Mouse (Mus musculus) testis, postnatal 10 days (tissue): Measurements from ENCODE around the gene Efhd2.

Source experiments
- DNase-seq: peaks from one replicate; pipeline ENCODE4 v3.0.0; 2021; ENCODE audit warnings: low spot score

Efhd2 gene

DNA sequence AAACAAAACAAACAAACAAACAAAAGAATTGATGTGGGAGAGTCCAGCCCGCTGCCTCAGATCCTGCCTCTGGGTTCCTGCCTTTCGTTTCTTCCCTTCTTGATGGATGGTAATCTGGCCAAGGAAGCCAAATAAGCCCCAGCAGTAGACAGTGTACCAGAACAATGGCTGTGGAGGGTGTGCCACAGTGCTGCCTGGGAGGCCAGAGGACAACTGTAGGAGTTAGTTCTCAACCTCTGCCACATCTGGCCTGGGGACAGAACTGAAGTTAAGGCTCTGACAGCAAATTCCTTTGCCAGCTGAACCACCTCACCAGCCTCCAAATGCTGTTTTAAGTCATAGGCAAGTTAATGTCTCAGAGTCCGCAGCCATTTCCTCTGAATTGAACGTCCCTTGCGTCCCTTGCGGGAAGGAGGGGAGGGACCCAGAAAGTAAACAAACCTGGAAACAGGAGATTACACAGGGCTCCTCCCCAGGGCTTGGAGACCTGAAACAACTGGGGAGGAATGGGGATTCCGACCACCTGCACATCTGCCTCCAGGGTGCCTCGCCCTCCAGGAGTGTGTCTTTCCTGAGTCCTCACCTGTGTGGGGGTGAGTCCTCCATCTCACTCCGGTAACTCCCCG, 6.7 kb upstream of the Efhd2 start:
- DNase-seq: no peak

DNA sequence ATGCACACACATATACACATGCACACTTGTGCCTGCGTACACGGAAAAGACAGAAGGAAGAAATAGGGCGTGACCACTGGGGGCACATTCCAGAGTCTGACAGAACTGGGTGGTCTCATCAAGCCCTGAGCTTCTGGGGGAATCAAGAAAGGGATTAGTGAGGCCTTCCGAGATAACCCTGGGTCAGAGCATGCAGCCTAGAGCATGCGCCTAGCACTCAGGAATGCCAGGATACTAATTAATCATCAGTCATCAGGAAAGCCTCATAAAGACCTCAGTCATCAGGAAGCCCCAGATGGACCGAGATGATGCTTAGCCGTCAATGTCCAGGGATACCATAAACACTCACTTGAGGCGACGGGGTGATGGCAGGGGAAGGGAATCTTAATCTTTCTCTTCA, 5.2 kb upstream of the Efhd2 start:
- no peak for DNase-seq

DNA sequence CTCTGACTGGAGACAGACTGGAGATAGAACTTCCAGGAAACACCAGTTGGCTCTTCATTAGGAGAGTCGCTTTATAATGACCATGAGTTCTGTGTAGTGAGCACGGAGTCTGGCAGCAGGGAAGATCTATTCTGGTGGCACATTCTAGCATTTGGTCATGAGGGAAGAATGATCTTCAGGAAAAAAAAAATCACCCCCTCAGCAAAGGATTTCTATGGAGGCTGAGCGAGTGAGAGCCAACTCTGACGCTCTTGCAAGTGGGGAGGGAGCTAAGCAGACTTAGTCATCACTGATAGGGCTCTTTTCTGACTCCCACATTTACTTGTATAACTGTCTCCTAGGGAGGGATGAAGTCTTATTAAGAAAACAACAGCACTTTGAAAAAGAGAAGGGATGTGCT, 4.4 kb upstream of the Efhd2 start:
- no peak for DNase-seq

DNA sequence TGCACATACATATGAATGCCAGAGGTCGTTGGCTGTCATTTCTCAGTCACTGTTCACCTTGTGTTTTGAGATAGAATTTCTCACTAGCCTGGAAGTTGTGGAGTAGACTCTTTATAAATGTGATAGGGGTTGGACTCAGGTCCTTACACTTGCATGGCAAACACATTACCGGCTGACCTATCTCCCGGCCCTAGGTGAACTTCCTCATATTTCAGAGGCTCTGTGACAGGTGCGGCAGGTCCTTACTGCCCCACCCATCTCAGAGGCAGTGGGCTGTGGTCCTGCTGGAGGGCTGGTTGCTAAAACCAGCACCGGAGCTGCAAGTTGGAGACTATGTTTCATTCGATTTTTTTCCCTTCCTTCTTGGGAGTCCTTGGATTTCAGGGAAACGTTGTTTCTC, 3.9 kb upstream of the Efhd2 start:
- DNase-seq: no peak

DNA sequence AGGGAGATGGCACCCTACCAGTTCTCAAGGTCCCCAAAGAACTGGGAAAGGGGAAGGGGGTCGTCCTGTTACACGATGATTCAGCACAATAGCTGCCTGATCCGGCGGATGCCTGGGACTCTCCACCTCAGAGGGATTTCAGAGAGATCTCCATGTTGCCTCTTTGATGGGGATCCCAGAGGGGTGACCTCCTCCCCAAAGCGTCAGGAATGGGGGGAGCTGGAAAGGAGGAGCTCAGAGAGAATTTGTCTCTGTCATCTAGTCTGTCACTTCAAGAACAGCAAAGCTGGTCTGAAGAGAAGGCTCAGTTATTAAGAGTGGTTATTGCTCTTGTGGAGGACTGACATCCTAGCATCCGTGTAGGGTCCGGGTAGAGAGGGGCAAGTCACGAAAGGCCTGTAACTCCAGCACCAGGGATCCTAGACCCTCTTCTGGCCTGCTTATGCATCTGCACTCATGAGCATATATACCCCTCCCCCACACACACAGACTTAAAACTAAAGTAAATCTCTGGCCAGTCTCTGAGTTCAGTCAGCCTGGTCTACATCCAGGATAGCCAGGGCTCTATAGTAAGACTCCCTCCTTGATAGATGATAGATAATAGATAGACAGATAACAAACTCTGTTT, 875 bp upstream of the Efhd2 start:
- no peak for DNase-seq

DNA sequence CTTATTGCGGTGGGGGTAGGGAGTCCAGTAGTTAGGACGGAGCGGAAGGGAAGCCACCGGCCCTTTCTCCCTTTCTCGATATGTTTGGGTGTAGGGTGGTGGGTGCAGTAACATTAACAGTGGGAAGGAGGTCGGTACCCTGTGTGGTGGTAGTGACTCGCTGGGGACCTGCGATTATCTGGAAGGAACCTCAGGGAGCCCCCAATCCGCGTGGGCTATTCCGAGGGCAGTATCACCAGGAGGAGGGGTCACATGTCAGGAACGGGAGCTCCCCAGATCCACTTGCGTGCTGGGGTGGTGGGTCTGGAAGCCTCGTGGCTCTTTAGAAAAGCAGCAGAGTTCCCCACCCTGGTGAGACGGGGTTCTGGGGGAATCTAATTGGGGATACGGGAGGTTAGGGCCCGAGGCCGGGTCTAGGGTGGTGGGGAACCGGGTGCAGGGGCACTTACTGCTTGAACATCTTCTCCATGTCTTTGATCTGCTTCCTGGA, 564 bp downstream of the Efhd2 start:
- no peak for DNase-seq

DNA sequence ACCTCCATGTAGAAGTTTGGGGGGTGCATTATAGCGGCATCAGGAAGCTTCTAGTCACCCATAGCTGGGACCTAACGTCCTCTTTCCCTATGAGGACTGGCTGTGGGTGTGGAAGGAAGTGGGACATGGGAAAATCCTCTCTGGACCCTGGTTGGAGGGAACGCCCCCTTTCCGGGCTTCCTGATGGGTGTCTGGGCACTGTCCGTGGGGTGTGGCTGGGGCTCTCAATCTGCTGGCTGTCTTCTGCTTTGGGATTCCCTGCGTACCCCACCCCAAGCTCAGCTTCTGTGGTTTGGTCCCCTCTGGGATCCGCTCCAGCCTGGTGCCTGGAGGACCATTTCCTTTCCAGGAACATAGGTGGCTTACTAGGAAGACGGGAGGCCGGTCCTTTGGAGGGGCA, 1.7 kb downstream of the Efhd2 start:
- DNase-seq: peak; percentile 46

DNA sequence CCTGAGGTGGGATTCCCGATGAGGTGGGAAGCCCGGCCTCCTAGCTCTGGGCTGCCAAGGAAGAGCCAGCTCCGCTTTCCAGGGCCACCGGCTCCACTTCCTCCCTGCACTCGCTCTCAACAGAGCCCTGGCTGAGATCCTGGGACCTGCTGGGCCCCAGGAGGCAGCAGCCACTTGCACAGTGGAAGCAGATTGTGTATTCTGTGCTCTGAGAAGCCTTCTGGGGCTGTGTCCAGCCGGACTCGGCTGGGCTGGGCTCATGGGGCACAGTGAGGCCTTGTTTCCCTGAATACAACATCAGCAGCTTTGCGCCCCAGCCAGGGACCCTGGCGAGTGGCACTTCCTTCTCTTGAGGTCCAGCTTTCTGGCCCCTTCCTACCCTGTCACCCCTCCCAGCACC, 2.8 kb downstream of the Efhd2 start:
- DNase-seq: no peak

DNA sequence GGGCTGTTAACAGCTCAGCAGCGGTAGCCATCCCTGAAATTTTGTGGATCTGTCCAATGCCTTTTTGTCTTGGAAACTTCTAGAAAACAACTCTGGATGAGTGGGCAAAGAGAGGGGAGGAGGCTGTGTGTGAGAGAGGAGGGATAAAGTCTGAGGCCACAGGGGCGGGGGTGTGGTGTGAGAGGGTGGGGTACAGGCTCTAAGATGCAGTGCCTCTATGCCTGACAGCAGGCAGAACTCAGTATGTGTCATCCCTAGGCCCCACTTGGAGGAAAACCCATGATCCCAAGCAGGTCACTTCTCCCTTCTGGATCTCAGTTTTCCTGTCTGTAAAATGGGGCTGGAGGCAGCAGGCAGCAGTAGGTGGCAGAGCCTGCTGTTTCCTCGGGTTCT, 3.4 kb downstream of the Efhd2 start:
- DNase-seq: no peak

DNA sequence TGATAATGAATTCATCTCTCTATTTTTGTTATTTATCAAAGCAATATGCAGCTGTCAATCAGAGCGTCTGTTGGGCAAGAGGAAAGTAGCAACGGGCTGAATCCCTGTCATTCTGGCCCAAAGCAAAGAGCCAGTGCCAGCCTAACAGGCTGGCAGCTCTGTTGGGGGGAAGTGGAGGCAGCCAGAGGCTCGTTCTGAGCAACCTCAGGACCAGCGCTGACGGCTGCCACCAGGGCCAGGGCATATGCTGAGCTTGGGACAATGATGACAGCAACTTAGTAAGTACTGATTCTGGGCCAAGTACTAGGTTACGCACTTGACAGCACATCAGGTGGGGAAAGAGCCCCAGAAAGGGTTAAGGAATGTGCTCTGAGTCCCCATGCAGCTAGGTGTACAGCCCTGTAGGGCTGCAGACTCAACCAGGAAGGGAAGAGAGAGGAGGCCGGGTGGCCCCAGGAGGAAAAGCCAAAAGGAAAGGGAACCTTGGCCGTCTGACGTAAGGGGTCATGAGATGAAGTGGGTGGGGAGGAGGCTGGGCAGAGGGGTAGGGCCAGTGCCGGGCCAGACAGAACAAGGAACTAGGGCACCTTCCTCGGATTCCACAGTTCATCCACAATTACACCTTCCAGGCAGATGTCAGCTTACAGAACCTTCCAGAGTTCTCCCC, 3.9 kb downstream of the Efhd2 start:
- DNase-seq: peak; percentile 50

DNA sequence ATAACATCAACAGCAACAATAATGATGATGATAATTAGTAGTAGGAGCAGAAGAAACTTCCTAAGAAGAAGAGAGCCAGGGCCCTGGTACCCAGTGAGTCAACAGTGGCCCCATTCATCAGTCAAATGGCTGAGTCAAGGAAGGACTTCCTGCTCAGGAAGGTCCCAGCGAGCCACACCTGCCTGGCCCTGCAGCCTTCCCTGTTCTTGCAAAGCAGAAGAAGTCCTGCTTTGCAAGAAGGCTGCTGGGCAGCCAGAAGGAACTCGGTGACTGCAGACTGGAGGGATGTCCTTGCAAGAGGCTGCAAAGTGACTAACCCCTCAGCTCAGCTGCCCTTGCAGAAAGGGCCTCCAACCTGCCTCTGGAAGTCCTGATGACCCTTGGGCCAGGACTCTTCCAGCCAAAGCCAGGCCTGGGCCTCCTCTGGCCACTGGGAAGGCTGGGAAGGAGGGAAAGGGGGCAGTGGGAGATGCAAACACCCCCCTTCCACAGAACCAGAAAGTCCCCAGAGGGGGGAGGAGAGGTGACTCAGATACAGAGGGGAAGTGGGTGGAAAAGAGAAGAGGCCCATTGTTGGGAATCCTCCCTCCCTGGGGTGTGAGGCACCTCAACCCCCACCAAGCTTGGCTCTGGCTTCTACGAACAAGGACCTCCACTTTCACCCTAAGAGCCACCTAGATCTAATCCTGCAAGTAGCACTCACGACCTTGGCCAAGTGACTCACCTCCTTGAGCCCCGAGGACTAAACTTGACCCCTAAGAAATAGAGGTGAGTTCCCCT, 5.1 kb downstream of the Efhd2 start:
- DNase-seq: peak; percentile 41

DNA sequence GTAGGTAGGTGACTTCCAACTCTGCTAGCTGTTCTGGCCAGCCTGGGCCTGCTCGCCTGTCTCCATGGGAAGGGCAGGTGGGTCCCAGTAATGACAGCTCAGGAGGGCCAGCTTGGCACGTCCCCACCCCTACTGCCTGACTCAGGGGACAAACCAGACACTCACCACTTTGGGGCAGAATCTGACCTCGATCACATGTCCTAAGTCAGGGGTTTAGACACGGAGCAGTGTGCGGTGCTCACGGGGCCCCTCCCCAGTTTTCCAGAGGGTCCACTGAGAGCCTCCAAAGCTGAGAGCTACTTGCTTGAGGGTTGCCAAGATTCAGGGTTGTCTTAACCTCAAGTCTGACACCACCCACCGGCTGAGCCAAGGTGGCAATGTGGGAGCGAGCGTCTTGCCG, 6.7 kb downstream of the Efhd2 start:
- DNase-seq: peak; percentile 45

DNA sequence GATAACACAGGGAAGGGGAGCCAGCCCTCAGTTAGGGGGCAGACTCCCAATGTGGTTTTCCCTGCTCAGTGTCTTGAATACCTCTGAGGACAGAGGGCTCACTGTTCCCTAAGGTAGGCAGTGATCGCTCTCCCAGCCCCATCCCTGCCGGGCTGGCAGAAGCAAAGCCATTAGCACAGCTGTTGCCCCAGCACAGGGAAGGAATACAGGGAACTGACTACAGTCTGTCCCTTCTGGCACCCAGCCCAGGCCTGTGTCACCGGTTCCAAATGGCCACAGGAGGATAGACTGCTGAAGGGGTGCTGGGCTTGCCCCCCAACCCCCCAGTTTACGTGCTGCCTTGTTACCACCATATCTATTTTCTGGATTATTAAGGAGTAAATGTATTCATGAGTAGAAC, 7.2 kb downstream of the Efhd2 start:
- peak; percentile 90 for DNase-seq

DNA sequence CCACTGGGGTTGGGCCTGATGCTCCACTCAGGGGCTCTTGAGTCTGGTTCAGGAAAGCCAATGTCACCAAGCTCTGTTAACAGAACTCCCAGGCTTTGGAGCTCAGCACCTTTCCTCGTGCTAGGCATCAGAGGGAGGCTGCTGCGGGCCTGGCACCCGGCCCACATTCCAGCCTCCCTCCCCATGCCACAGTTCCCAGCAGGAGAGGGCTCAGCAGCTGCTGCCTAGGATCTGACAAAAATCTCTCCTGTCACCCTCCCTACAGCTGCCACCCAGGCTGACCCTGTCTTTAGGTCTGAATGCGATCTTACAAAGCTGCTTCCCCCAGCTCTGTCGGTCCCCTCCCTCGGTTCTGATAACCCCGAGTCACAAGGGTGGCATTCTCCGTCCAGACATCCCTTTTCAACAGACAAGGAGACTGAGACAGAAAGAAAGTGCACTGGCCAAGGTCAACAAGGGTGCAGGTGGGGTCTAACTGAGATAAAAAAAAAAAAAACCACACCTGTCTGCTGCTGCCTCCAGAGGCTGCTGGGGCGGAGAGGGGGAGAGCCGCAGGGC, 7.7 kb downstream of the Efhd2 start:
- peak; percentile 82 for DNase-seq

DNA sequence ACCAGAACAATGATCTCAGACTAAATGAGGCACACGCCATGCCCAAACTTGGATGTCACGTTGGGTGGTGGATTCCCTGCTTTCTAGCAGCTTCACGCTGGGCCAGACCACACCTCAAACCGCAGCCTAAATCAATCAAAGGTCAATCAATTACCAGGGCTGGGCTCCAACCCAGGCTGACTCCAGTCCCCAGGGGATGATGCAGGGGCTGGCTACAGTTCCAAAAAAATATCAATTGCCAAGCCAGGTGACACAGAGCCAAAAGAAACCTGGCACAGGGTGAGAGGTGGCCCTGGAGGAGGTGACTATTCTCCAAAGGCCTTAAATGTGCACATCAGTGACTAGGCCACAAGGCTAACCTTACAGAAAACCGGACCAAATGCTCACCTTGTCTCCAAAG, 9.1 kb downstream of the Efhd2 start:
- DNase-seq: peak; percentile 40

DNA sequence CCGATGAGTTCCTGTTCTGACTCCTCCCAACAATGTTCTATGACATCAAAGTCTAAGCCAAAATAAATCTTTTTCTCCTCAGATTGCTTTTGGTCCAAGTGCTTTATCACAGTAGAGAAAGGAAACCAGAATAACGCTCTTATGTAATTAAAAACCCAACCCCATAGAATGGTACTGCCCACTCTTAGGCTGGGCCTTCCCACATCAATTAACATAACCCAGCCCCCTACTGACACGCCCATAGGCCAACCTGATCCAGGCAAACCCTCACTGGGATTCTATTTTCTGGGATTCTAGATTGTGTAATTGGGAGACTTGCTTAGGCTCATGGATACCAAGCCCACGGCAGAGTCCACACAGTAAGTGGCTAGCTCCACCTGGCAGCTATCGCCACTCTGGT, 9.7 kb downstream of the Efhd2 start:
- DNase-seq: peak; percentile 32

DNA sequence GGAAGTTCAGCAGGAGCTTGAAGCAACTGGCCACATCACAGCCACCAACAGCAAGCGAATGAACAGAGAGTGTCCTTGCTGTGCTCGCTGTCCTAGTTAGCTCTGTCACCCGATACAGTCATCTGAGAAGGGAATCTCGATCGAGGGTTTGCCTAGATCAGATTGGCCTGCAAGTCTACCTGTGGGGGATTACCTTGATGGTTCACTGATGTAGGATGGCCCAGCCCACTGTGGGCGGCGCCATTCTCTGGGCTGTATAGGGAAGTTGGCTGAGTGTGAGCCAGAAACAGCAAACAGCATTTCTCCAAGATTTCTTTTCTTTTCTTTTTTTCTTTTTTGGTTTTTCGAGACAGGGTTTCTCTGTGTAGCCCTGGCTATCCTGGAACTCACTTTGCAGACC, 10.2 kb downstream of the Efhd2 start:
- peak; percentile 45 for DNase-seq

DNA sequence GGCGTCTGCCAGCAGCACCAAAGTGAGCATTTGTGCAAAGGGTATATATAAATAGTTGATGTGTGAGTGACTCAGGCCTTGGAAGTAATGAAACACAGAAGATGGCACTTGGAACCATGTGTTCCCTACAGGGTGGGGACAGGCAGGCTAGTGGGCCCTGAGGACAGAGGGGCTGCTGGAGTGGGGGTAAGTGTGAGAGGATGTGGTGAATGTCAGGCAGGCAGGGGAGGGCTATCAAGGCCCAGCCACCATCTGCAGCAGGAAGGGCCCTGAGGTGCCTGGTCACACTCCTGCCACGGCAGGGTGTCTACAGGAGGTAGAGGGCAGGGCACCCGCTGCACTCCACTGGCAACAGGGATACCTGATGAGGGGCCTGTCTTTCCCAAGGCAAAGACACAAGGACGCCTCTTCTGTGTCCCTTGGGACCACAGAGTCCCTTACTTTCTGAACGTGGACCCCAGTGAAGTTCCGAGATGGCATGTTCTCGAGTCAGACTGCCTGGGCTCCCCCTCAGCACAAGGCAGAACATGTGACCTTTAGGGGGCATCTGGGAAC, 10.9 kb downstream of the Efhd2 start:
- peak; percentile 44 for DNase-seq

DNA sequence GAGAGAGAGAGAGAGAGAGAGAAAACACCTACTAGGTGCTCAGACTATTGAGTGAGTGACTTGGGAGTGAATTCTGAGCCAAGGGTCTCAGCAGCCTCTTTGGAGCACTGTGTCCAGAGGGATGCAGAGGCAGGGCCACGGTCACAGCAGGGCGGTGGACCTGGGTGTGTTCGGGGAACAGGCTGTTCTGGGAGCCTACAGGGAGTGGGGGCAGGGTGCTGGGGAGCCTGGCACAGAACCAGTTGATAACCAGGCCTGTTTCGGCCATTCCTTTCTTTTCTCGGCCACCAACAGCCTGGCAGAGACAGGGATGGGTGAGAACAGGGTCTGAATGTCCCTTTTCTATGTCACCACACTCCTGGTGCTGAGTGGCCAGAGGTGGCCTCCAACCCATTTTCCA, 11.9 kb downstream of the Efhd2 start:
- peak; percentile 77 for DNase-seq

DNA sequence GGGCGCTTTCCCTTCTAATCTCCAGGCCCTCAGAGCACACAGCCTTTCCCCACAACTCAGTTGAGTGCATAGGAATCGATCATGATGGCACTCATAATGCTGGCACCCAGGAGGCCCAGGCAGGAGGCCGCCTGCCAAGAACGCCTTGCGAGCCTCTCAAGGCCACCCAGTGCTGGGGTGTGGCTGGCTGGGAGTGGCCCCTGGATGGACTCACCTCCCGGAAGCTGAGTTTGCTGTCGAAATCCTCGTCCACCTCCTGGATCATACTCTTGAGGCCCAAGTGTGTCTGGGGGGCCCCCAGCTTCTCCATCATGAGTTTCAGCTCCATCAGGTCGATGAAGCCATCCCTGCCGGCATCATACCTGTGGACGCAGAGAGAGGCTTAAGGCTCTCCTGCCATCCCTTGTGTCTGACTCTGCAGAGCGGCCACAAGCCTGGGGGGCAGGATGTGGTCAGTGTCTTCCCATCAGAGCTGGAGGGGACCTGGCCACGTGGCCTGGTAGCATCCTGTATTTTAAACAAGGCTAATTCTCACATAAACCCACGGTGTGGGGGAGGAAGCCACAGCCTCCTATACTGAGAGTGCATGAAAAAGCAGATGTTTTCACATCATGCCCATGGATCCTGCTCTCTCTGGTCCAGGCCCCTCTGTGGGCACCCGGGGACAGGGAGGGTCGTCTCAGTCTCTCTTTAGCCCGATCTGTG, 13.0 kb downstream of the Efhd2 start:
- peak; percentile 67 for DNase-seq

DNA sequence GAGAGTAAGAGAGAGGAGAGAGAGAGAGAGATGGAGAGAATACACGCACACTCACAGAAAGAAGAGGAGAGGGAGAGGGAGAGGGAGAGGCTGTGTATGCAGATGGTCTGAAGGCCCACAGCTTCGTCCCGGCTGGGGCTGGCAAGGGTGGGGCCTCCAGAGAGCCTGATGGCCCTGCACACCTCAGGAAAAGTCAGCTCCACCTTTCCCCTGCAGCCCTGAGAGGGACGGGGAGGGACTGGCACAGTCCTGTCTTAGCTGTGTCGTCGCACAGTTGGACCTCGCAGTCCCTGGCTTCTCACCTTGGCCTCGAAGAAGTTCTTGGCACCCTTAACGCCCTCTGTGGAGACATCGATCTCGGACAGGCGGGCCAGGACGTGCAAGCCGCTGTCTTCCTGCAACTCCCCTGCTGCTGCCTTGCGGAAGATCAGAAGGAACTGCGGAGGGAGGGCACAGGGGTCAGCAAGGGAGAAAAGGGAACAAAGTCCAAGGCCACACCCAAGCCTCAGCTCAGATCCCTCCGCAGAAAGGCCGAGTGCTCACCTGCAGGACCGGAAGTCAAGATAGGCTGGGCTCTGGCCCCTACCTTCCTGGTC, 14.4 kb downstream of the Efhd2 start:
- no peak for DNase-seq
